In the genomic region with DNA sequence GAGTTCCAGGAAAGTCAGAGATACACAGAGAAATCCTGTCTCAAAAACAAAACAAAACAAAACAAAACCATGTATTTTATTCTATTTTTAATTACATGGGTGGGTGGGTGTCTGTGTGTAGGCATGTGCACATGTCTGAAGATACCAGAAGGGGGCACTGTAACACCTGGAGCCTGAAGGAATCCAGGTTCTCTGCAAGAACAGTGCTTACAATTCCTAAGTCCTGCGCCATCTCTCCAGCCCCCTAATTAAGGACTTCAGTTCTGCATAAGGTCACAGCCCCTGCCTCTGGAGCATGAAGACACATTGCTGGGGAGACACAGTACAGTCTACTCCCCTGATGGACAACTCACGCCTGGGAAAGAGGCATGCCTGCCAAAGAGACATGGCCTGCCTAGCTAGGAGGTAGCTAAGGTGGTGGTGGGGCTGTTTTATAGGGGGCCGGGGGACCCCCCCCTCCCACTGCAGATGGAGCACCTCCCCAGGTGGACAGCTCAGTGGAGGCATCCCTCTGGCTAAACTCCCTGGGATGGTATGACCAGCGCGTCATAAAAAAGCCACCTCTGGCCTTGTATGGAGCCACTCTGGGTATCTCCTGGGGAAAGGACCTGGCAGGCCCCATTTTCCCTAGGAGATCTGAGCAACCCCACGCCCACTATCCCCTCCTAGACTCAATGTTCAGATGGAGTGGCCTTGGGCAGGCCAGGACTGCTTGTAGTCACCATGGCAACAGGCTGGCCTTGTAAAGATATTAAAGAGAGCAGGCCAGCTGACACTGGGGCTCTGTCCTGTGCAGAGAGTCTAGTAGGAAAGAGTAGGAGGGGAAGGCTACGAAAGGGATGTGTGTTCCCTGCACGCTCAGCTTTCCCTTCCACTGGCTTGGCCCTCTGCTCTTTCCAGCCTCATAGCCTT, we compare ENCODE assay signal across 7 mouse cellular contexts. TPM values are rescaled to one million over a fixed set of nuclear protein-coding genes. Genes with fewer than 3 reads are reported as not detected.
DNase-seq lines count a peak whose midpoint lies in the region; ATAC-seq lines count a peak whose summit lies in the region.

No protein-coding gene starts in this region.

- 63% methylated on average over 8 of the region's 8 CpGs for WGBS in forebrain, embryonic 12.5 days

- no peak overlapping the region for H3K4me2 ChIP-seq in forebrain, embryonic 12.5 days

- no peaks in the 10 kb centered on the region for H3K9me3 ChIP-seq in forebrain, embryonic 12.5 days

- H3K36me3 ChIP-seq in forebrain, embryonic 12.5 days (replicated peaks): peaks cover 8% of the 10 kb centered on the region; the same call in 1 of the 2 replicates

- ATAC-seq in forebrain, embryonic 12.5 days (ENCODE audit: low FRiP score): peak; percentile 59

- no peak overlapping the region for H3K4me3 ChIP-seq in forebrain, embryonic 12.5 days (replicated peaks)

- H3K27ac ChIP-seq in forebrain, embryonic 12.5 days: 0 out of 2 replicates have a peak overlapping the region, but pooled peaks have one; percentile 6

- no peak overlapping the region for H3K9ac ChIP-seq in forebrain, embryonic 12.5 days

- H3K4me1 ChIP-seq in forebrain, embryonic 12.5 days: peaks cover 34% of the 10 kb centered on the region

- intact Hi-C loops in left cerebral cortex, postnatal 14 days (cut with DNase I): loop anchor here (5.0 kb wide), 1 partner anchor 87 kb away; no protein-coding TSS in a partner anchor

- no peaks in the 10 kb centered on the region for H3K27me3 ChIP-seq in forebrain, embryonic 12.5 days

- DNase-seq in spleen, adult 12 weeks (ENCODE audit: low spot score): peak; percentile 33
- DNase-seq in spleen, adult 18-20 months: no peak
- DNase-seq in adrenal gland, postnatal 25 days: peak; percentile 57
- peak; percentile 54 to 72 for DNase-seq in left cerebral cortex, postnatal 14 days (ENCODE audit: low spot score in 2 of 2)
- DNase-seq in mesoderm, embryonic 11.5 days (ENCODE audit: low read depth, low spot score): peak; percentile 58
- DNase-seq in thymus, postnatal 0 days (ENCODE audit: low spot score): peak; percentile 63

RNA-seq across cellular contexts. Expression of a gene that starts 23.6 kb away (rescaled TPM):
- total RNA-seq in adrenal gland, postnatal 25 days (2021): 23.9 and 28.8 TPM in 2 replicates
- polyA plus RNA-seq in forebrain, embryonic 12.5 days (2016; fragmentation: Nextera tagmentation; extraction: Ambion mirVana): 18.3 and 22.0 TPM in 2 replicates
- total RNA-seq in left cerebral cortex, postnatal 14 days (2021): 100 to 1,000 TPM; 109 to 111 TPM
- 7.4 and 8.0 TPM in 2 replicates for polyA plus RNA-seq in thymus, postnatal 0 days (2015; fragmentation: Nextera tagmentation; extraction: Ambion mirVana)

RNA-seq across cellular contexts. Expression of a gene that starts 42.4 kb away (rescaled TPM):
- total RNA-seq in adrenal gland, postnatal 25 days (2021): 0.27 TPM in 1 of 2 replicates, not detected in the other
- 0.08 and 0.34 TPM in 2 replicates for polyA plus RNA-seq in forebrain, embryonic 12.5 days (2016; fragmentation: Nextera tagmentation; extraction: Ambion mirVana)
- under 1 TPM; 0.51 to 0.72 TPM for total RNA-seq in left cerebral cortex, postnatal 14 days (2021)
- 1.6 and 2.2 TPM in 2 replicates for polyA plus RNA-seq in thymus, postnatal 0 days (2015; fragmentation: Nextera tagmentation; extraction: Ambion mirVana)

Comparison
In these comparisons a context has a peak if more than half of its experiments do, and no peak if none do; other contexts are left out.
1. DNase-seq: peak in spleen, adult 12 weeks (single experiment), adrenal gland, postnatal 25 days (single experiment), left cerebral cortex, postnatal 14 days (2 of 2), mesoderm, embryonic 11.5 days (single experiment) and thymus, postnatal 0 days (single experiment); none in spleen, adult 18-20 months (0 of 2).